Mouse (Mus musculus) bone marrow macrophage, adult 2 months (primary cell): ENCODE measurements around the gene Sox5. TPM values are rescaled to one million over a fixed set of nuclear protein-coding genes. Genes with fewer than 3 reads are reported as not detected.

Experiments
- H3K27ac ChIP-seq: 2 replicates; pipeline ENCODE4 v1.5.1; 2012; ENCODE audit warnings: low read depth, low read length; ENCODE audit not compliant: insufficient read depth
- H3K4me1 ChIP-seq: 2 replicates; pipeline ENCODE4 v1.6.1; 2012; ENCODE audit warnings: low read length; ENCODE audit not compliant: control insufficient read depth, insufficient read depth
- H3K4me3 ChIP-seq: 2 replicates; pipeline ENCODE4 v1.5.1; 2012; ENCODE audit warnings: mild to moderate bottlenecking, low read length, moderate library complexity; ENCODE audit not compliant: insufficient read depth
- CTCF ChIP-seq: IDR thresholded peaks from 2 replicates; pipeline ENCODE4 v1.5.1; 2012; ENCODE audit warnings: low read depth, mild to moderate bottlenecking, low read length, moderate library complexity
- POLR2A ChIP-seq: IDR thresholded peaks from 2 replicates; pipeline ENCODE4 v1.6.1; 2012; ENCODE audit warnings: mild to moderate bottlenecking, low read depth, low read length, borderline replicate concordance
- polyA plus RNA-seq: library from polyadenylated mRNA; stranded (reverse); fragments of >200 nt; gene quantifications from 2 replicates; pipeline ENCODE4 v1.2.4, GENCODE M21; 2012; ENCODE audit not compliant: missing spikeins, insufficient read depth, insufficient read length

Gene Sox5
- polyA plus RNA-seq, 1 experiment: 0.58 TPM

DNA sequence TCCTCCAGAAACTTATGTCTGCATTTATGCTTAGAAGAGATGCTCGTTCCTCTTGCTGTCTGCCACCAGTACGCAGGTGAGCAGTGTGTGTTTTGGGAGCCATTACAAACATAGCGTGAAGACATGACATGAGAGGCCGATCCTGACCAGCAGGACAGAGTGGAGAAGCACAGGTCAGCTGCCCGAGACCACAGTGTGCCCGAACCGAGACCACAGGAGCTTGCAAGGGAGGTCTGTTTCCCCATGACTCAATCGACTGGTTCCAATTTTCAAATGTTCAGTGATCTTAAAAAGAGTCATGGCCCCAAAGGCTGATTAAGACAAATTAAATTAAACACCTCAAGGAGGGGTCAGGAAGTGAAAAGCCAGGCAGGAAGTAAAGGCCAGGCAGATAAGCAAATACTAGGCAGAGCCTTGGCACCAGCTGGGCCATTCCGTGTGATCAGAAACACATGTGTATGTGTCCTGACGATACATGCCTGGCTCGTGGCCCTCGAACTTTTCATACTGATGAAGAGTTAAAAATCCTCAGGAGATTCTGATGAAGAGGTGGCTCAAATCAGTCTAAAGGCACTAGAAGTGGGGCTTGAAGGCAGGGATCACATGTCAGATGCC is 58.1 kb downstream of the Sox5 start:
- no peak overlapping the region for H3K27ac ChIP-seq
- TF ChIP-seq POLR2A: no peak
- no peak for TF ChIP-seq CTCF
- no peak overlapping the region for H3K4me3 ChIP-seq
- H3K4me1 ChIP-seq: no peaks in the 10 kb centered on the region

DNA sequence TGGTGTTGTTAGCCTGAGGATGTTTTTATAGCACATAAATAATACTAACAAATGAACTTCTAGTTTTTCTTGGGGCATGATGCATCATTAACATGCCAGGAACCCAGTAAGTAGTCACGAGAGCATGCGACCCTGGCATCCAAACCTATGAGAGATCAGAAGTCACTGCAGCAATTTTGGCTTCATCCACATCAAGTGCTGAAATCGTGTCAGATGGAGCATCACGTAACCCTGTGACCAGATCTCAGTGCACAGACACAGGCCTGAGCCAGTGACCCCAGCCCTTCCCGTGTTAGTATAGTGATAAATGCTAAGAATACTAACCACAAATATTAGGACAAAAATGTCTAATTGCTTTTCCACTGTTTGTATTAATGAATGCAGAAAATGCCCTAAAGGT is 58.8 kb downstream of the Sox5 start:
- Histone ChIP-seq H3K27ac (no peak overlapping the region), H3K4me3 (no peak overlapping the region), H3K4me1 (no peaks in the 10 kb centered on the region)
- no peak for TF ChIP-seq CTCF
- no peak for TF ChIP-seq POLR2A

DNA sequence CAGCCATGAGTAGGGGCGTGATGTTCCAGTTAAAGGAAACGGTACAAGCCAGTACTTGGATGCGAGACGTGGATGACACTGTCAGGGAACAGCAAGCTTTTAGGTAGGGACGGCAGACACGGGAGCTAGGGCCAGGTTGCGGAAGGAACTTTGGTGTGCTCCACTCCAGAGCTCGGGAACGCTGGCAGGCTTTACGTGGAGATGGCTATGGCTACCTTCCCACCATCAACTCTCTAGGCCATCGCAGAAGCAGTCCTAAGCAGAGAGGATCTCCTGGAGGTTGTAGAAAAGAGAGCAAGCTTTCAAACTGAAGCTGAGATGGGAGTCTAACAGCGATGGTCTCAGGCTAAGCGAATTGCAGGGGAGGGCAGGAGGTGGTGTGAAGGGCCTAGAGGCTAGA is 60.9 kb downstream of the Sox5 start:
- Histone ChIP-seq H3K4me3 (no peak overlapping the region), H3K27ac (no peak overlapping the region), H3K4me1 (no peaks in the 10 kb centered on the region)
- no peak for TF ChIP-seq CTCF
- no peak for TF ChIP-seq POLR2A

DNA sequence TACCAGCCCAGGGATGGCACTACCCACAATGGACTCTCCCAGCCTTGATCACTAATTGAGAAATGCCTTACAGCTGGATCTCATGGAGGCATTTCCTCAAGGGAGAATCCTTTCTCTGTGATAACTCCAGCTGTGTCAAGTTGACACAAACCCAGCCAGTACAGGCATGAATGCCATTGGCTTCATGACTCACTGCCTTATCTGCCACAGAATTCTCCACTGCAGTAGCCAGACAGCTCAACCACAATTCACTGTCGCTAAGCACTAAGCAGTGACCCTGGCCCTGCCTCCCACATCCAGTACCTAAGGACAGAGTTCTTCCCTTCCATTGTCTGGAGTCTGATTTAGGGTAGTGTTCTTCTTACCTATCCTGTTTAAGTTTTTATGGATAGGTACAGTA is 65.4 kb downstream of the Sox5 start:
- H3K4me1 ChIP-seq: no peaks in the 10 kb centered on the region
- no peak overlapping the region for H3K27ac ChIP-seq

DNA sequence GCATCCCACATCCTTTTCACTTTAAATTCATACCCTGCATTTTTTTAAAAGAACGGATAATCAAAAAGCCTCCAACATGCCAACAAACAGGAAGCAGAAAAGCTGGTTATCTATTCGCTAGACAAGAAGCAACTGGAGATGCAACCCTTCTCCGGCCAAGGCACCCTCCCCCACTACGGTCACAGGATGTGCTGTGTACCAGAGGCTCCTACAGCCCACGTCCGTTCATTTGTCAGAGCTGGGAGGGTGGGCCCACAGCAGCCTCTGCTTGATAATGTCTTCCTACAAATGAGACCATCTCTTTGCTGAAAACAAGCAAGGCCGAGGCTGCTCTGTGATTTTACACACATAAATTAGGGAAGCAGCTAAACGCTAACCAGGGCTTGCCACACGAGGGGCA is 69.9 kb downstream of the Sox5 start:
- no peaks in the 10 kb centered on the region for H3K4me1 ChIP-seq
- TF ChIP-seq CTCF (no peak), POLR2A (no peak)
- H3K27ac ChIP-seq: no peak overlapping the region
- H3K4me3 ChIP-seq: no peak overlapping the region

More for the DNA sequence above, 65.4 kb downstream of the Sox5 start:
- no peak overlapping the region for H3K4me3 ChIP-seq
- no peak for TF ChIP-seq POLR2A
- TF ChIP-seq CTCF: no peak

DNA sequence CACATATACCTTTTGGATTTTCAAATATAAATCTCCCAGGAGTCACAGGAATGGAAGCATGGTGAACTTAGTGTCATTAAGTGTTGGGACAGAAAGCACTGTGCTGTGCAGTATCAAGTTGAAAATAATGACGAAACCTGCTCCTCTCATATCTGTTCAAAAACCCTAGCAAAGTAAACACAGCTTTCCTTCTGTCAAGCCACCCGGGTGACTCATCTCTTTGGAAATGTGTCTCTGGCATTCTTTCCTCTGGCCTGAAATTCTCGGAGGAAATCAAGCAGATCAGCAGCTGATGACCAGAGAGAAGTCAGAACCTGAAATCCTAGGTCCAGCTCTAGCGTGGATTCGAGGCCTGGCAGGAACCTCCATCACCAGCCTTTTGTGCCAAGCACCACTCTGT is 71.0 kb downstream of the Sox5 start:
- Histone ChIP-seq H3K4me1 (no peaks in the 10 kb centered on the region), H3K27ac (no peak overlapping the region)
- no peak for TF ChIP-seq CTCF

DNA sequence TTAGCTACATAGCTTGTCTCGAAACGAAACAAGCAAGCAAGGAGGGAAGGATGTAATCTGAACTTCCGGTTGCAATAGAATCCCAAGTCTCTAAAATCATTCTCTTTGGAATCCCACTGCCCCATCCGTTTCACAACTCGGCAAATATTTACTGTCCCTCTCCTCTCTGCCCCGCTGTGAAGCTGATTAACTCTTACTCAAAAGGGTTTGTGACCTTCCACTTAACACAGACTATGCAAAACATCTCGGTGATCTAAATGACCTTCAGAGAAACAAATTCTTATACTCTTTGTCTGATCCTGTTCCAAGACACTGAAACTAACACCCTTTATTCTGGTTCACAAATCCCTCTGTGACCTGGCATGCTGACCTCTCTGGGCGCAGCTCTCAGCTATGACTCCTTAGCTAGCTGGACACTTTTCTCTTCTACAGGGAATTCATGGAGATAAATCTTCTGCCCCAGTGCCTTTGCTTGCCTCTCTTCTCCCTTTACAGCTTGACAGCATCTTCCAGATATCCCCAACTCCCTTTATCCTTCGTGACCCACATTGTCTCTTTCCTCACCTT is 72.1 kb downstream of the Sox5 start:
- Histone ChIP-seq H3K4me1 (no peaks in the 10 kb centered on the region), H3K27ac (no peak overlapping the region), H3K4me3 (no peak overlapping the region)
- TF ChIP-seq CTCF (no peak), POLR2A (no peak)

More for the DNA sequence above, 71.0 kb downstream of the Sox5 start:
- H3K4me3 ChIP-seq: no peak overlapping the region

DNA sequence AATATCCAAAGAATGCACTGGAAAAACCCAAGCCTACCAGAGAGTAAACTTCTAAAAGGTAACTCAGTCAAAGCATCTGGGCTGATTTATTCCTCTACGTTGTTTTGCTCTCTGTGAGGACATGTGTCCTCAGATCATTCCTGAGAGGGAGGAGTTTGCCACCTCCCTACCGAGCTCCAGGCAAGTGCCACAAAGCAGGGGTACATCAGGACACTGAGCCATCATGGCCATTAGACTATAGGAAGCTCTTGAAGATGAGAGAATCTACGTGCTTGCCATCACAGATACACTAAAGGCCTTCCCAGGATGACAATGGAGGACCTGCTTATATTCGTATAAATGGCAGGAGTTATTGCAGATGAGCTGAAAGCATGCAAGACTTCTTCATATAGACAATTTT is 73.4 kb downstream of the Sox5 start:
- Histone ChIP-seq H3K27ac (no peak overlapping the region), H3K4me1 (no peaks in the 10 kb centered on the region), H3K4me3 (no peak overlapping the region)
- TF ChIP-seq POLR2A (no peak), CTCF (no peak)

DNA sequence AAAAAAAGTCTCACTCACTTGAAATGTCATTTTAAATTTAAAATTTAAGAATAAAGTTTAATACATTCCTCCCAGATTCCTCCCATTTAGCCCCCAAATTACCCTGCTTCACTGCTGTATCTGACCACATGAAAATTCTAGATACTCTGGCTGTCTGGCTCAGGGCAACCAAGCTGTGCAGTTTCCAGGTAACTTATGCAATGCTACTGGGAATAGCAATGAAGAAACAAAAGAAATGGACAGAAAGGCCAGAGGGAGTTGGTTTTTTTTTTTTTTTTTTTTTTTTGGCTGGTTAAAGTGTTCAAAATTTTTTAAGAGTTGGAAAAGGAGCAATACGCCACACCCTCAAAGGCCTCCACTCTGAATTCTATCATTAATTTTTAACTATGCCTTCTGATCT is 73.8 kb downstream of the Sox5 start:
- Histone ChIP-seq H3K4me3 (no peak overlapping the region), H3K4me1 (no peaks in the 10 kb centered on the region), H3K27ac (no peak overlapping the region)
- TF ChIP-seq CTCF (no peak), POLR2A (no peak)

DNA sequence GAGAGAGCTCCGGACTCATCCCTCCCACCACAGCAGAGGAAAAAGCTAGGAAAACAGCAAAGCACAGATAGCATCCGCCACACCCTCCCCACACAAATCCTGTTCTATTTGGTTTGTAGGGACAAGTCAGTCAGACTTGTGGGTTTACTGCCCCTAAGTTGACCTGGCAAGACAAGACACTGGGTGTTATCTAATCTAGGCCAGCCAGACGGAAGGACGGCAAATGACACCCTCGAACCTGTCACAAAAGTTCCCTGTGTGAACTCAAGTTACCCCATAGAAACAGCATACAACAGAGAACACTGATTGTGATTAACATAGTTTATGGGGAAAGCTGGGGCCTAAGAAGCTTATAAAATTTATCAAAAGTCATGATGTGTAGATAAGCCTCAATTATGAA is 76.8 kb downstream of the Sox5 start:
- no peak overlapping the region for H3K4me3 ChIP-seq
- TF ChIP-seq POLR2A (no peak), CTCF (no peak)
- H3K4me1 ChIP-seq: no peaks in the 10 kb centered on the region
- H3K27ac ChIP-seq: no peak overlapping the region
